Mouse (Mus musculus) MEL (cell line): ENCODE measurements around the gene Acacb. TPM values are rescaled to one million over a fixed set of nuclear protein-coding genes. Genes with fewer than 3 reads are reported as not detected.

ENCODE experiments used
- DNase-seq: peaks from one replicate; pipeline ENCODE4 v3.0.0; 2011; ENCODE audit warnings: low read depth, low spot score
- H3K27ac ChIP-seq: 2 replicates; pipeline ENCODE4 v1.5.1; 2012; ENCODE audit warnings: low read depth, mild to moderate bottlenecking, control low read depth, low read length, moderate library complexity; ENCODE audit not compliant: control insufficient read depth
- H3K27me3 ChIP-seq, 2 experiments: fragments of 150-350 bp in 1 of 2; sonication (generic) in 1 of 2; 2 replicates each; pipeline ENCODE4 v1.6.1; 2012; ENCODE audit warnings: low read length in 2 of 2, mild to moderate bottlenecking in 2 of 2, improper control_type of control experiment in 1 of 2, moderate library complexity in 1 of 2; ENCODE audit not compliant: insufficient read depth in 2 of 2, control insufficient read depth in 1 of 2
- H3K36me3 ChIP-seq, 2 experiments: 2 replicates each; pipeline ENCODE4 v1.6.1; 2012 to 2014; ENCODE audit warnings: low read length in 2 of 2, improper control_type of control experiment in 1 of 2, inconsistent platforms in 1 of 2, mild to moderate bottlenecking in 1 of 2; ENCODE audit not compliant: insufficient read depth in 2 of 2, control insufficient read depth in 1 of 2
- H3K4me1 ChIP-seq, 2 experiments: fragments of 150-350 bp in 1 of 2; sonication (generic) in 1 of 2; 2 replicates each; pipeline ENCODE4 v1.6.1; 2012; ENCODE audit warnings: low read length in 2 of 2, improper control_type of control experiment in 1 of 2, mild to moderate bottlenecking in 1 of 2; ENCODE audit not compliant: insufficient read depth in 2 of 2, control insufficient read depth in 1 of 2
- H3K4me3 ChIP-seq, 2 experiments: fragments of 150-350 bp in 1 of 2; sonication (generic) in 1 of 2; 2 replicates each; pipeline ENCODE4 v1.5.1; 2012; ENCODE audit warnings: low read depth in 2 of 2, low read length in 2 of 2, mild to moderate bottlenecking in 2 of 2, moderate library complexity in 2 of 2, control low read depth in 1 of 2, improper control_type of control experiment in 1 of 2; ENCODE audit not compliant: control insufficient read depth in 1 of 2, insufficient read depth in 1 of 2
- H3K79me2 ChIP-seq: 2 replicates; pipeline ENCODE4 v1.6.1; 2012; ENCODE audit warnings: mild to moderate bottlenecking, low read length, moderate library complexity; ENCODE audit not compliant: control insufficient read depth, poor library complexity, insufficient read depth
- H3K9ac ChIP-seq: 2 replicates; pipeline ENCODE4 v1.6.1; 2012; ENCODE audit warnings: low read depth, mild to moderate bottlenecking, control low read depth, low read length, moderate library complexity; ENCODE audit not compliant: control insufficient read depth, poor library complexity, severe bottlenecking
- H3K9me3 ChIP-seq: fragments of 150-350 bp; sonication (generic); replicated peaks from 2 replicates; pipeline ENCODE4 v1.6.1; 2012; ENCODE audit warnings: mild to moderate bottlenecking, low read length, improper control_type of control experiment, moderate library complexity; ENCODE audit not compliant: insufficient read depth
- CHD1 ChIP-seq: IDR thresholded peaks from 2 replicates; pipeline ENCODE4 v1.6.1; 2012; ENCODE audit warnings: low read depth, mild to moderate bottlenecking, inconsistent platforms, low read length, improper control_type of control experiment
- CTCF ChIP-seq, 3 experiments: IDR thresholded peaks in 2 of 3; conservative IDR thresholded peaks in 1 of 3; 2 replicates each; pipeline ENCODE4 v1.5.1; 2011 to 2012; ENCODE audit warnings: low read length in 3 of 3, low read depth in 2 of 3, mild to moderate bottlenecking in 2 of 3, improper control_type of control experiment in 1 of 3, inconsistent platforms in 1 of 3, mixed read lengths in 1 of 3, moderate library complexity in 1 of 3; ENCODE audit not compliant: control insufficient read depth in 1 of 3, insufficient read depth in 1 of 3, poor library complexity in 1 of 3, severe bottlenecking in 1 of 3
- E2F4 ChIP-seq: IDR thresholded peaks from 2 replicates; pipeline ENCODE4 v1.6.1; 2011; ENCODE audit warnings: low read depth, low read length, improper control_type of control experiment, borderline replicate concordance
- ETS1 ChIP-seq: IDR thresholded peaks from 2 replicates; pipeline ENCODE4 v1.6.1; 2012; ENCODE audit warnings: low read depth, mild to moderate bottlenecking, inconsistent platforms, low read length, improper control_type of control experiment, moderate library complexity
- GATA1 ChIP-seq: IDR thresholded peaks from 2 replicates; pipeline ENCODE4 v1.6.1; 2011; ENCODE audit warnings: low read depth, low read length, improper control_type of control experiment
- HCFC1 ChIP-seq: IDR thresholded peaks from 2 replicates; pipeline ENCODE4 v1.6.1; 2012; ENCODE audit warnings: low read depth, mild to moderate bottlenecking, inconsistent platforms, low read length, improper control_type of control experiment, moderate library complexity
- JUND ChIP-seq: IDR thresholded peaks from 2 replicates; pipeline ENCODE4 v1.6.1; 2011; ENCODE audit warnings: low read depth, mild to moderate bottlenecking, improper control_type of control experiment, low read length
- KAT2A ChIP-seq: conservative IDR thresholded peaks from 2 replicates; pipeline ENCODE4 v1.6.1; 2012; ENCODE audit warnings: low read depth, low read length, improper control_type of control experiment, inconsistent platforms
- MAFK ChIP-seq: IDR thresholded peaks from 2 replicates; pipeline ENCODE4 v1.6.1; 2011; ENCODE audit warnings: low read depth, mild to moderate bottlenecking, low read length, improper control_type of control experiment, borderline replicate concordance
- MAX ChIP-seq: IDR thresholded peaks from 2 replicates; pipeline ENCODE4 v1.6.1; 2011; ENCODE audit warnings: low read length, improper control_type of control experiment
- MAZ ChIP-seq: IDR thresholded peaks from 2 replicates; pipeline ENCODE4 v1.6.1; 2012; ENCODE audit warnings: low read depth, mild to moderate bottlenecking, inconsistent platforms, low read length, improper control_type of control experiment
- MEF2A ChIP-seq: IDR thresholded peaks from 2 replicates; pipeline ENCODE4 v1.6.1; 2014; ENCODE audit warnings: low read depth, mild to moderate bottlenecking, inconsistent platforms, low read length, improper control_type of control experiment; ENCODE audit not compliant: poor library complexity, insufficient replicate concordance, severe bottlenecking; ENCODE audit errors: extremely low read depth
- MXI1 ChIP-seq: IDR thresholded peaks from 2 replicates; pipeline ENCODE4 v1.6.1; 2011; ENCODE audit warnings: mild to moderate bottlenecking, low read depth, low read length, improper control_type of control experiment
- MYB ChIP-seq: IDR thresholded peaks from 2 replicates; pipeline ENCODE4 v1.6.1; 2011; ENCODE audit warnings: mild to moderate bottlenecking, low read depth, low read length, improper control_type of control experiment
- MYC ChIP-seq: IDR thresholded peaks from 2 replicates; pipeline ENCODE4 v1.6.1; 2011; ENCODE audit warnings: low read depth, mild to moderate bottlenecking, low read length, improper control_type of control experiment, moderate library complexity
- NRF1 ChIP-seq: IDR thresholded peaks from 2 replicates; pipeline ENCODE4 v1.6.1; 2014; ENCODE audit warnings: low read depth, mild to moderate bottlenecking, inconsistent platforms, low read length, improper control_type of control experiment, moderate library complexity; ENCODE audit not compliant: poor library complexity, insufficient read depth, severe bottlenecking
- POLR2A ChIP-seq, 2 experiments: IDR thresholded peaks; 2 replicates each; pipeline ENCODE4 v1.6.1; 2011 to 2012; ENCODE audit warnings: low read length in 2 of 2, mild to moderate bottlenecking in 2 of 2, control low read depth in 1 of 2, improper control_type of control experiment in 1 of 2, low read depth in 1 of 2, moderate library complexity in 1 of 2; ENCODE audit not compliant: control insufficient read depth in 1 of 2, insufficient read depth in 1 of 2, poor library complexity in 1 of 2
- POLR2AphosphoS2 ChIP-seq: IDR thresholded peaks from 2 replicates; pipeline ENCODE4 v1.6.1; 2011; ENCODE audit warnings: low read length, improper control_type of control experiment
- RAD21 ChIP-seq: IDR thresholded peaks from 2 replicates; pipeline ENCODE4 v1.6.1; 2011; ENCODE audit warnings: mild to moderate bottlenecking, low read depth, low read length, improper control_type of control experiment
- SIN3A ChIP-seq: IDR thresholded peaks from 2 replicates; pipeline ENCODE4 v1.6.1; 2012; ENCODE audit warnings: low read length, improper control_type of control experiment, inconsistent platforms
- TAL1 ChIP-seq: IDR thresholded peaks from 2 replicates; pipeline ENCODE4 v1.6.1; 2012; ENCODE audit warnings: mild to moderate bottlenecking, inconsistent platforms, low read length, moderate library complexity, mixed read lengths
- TCF12 ChIP-seq: IDR thresholded peaks from 2 replicates; pipeline ENCODE4 v1.6.1; 2014; ENCODE audit warnings: low read depth, mild to moderate bottlenecking, inconsistent platforms, low read length, improper control_type of control experiment, moderate library complexity
- USF1 ChIP-seq: IDR thresholded peaks from 2 replicates; pipeline ENCODE4 v1.6.1; 2014; ENCODE audit warnings: low read depth, mild to moderate bottlenecking, inconsistent platforms, low read length, improper control_type of control experiment, moderate library complexity
- USF2 ChIP-seq, 2 experiments: IDR thresholded peaks; 2 replicates each; pipeline ENCODE4 v1.6.1; 2011 to 2012; ENCODE audit warnings: improper control_type of control experiment in 2 of 2, low read length in 2 of 2, borderline replicate concordance in 1 of 2, inconsistent platforms in 1 of 2, low read depth in 1 of 2, mild to moderate bottlenecking in 1 of 2; ENCODE audit not compliant: insufficient read depth in 1 of 2
- ZC3H11A ChIP-seq: IDR thresholded peaks from 2 replicates; pipeline ENCODE4 v1.6.1; 2012; ENCODE audit warnings: low read depth, mild to moderate bottlenecking, inconsistent platforms, low read length, improper control_type of control experiment
- ZMIZ1 ChIP-seq: IDR thresholded peaks from 2 replicates; pipeline ENCODE4 v1.6.1; 2012; ENCODE audit warnings: low read depth, mild to moderate bottlenecking, inconsistent platforms, low read length, improper control_type of control experiment, moderate library complexity
- ZNF384 ChIP-seq: IDR thresholded peaks from 2 replicates; pipeline ENCODE4 v1.6.1; 2012; ENCODE audit warnings: low read depth, mild to moderate bottlenecking, inconsistent platforms, low read length, improper control_type of control experiment
- polyA plus RNA-seq, 2 experiments: library from polyadenylated mRNA; stranded (reverse) in 1 of 2; unstranded in 1 of 2; fragments of >175 nt in 1 of 2; fragments of >200 nt in 1 of 2; gene quantifications; 2 replicates each; pipeline versions ENCODE4 v1.2.1 to v1.2.4; 2012; ENCODE audit warnings: low replicate concordance in 2 of 2, low read depth in 1 of 2; ENCODE audit not compliant: insufficient read length in 2 of 2, insufficient read depth in 1 of 2, missing spikeins in 1 of 2
- total RNA-seq: library from RNA; depleted of rRNA; stranded (reverse); fragments of 300-350 nt; gene quantifications from 2 replicates; pipeline ENCODE4 v1.2.3, GENCODE M21; 2012

The Acacb gene
- total and polyA plus RNA-seq, 3 experiments, result 2.0 to 5.3 TPM; not detected in 1

DNA sequence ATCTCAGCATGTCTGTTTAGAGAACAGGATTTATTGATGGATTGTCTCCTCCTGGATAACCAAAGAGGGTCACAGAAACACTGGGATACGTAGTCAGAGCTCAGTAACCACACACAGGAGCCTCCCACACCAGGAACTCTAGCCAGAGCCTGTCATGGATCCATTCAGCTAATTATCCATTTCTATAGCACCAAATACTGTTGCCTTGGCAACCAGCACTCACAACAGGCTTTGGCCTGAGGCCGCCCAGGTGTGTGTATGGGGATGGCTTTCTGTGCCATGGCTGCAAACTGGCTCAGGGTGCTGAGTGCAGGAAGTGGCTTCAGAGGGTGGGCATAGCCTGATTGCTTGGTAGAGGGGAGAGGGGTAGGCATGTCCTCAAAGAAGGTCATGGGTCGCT, 143.7 kb downstream of the Acacb start:
- Histone ChIP-seq H3K27ac (no peak overlapping the region), H3K4me1 (no peaks in the 10 kb centered on the region), H3K4me3 (no peak overlapping the region), H3K27me3 (no peaks in the 10 kb centered on the region)
- TF ChIP-seq ZMIZ1, result no peak
- TF ChIP-seq CHD1, result no peak
- TF ChIP-seq JUND, result no peak
- TF ChIP-seq POLR2AphosphoS2, result no peak
- TF ChIP-seq TAL1, result no peak
- TF ChIP-seq MYB, result no peak
- no peak for TF ChIP-seq CTCF (IDR thresholded peaks at IDR 0.05 in 2 of 3, conservative IDR thresholded peaks at IDR 0.05 in 1 of 3; ENCODE audit: control insufficient read depth in 1 of 3, insufficient read depth in 1 of 3, low read depth in 2 of 3, low read length in 3 of 3, poor library complexity in 1 of 3, severe bottlenecking in 1 of 3)
- no peak for TF ChIP-seq ZC3H11A
- TF ChIP-seq RAD21, result no peak
- no peak for TF ChIP-seq POLR2A (IDR thresholded peaks at IDR 0.05; ENCODE audit: control insufficient read depth in 1 of 2, insufficient read depth in 1 of 2, low read depth in 1 of 2, low read length in 2 of 2, poor library complexity in 1 of 2)
- TF ChIP-seq USF2 (IDR thresholded peaks at IDR 0.05; ENCODE audit: borderline replicate concordance in 1 of 2, insufficient read depth in 1 of 2, low read depth in 1 of 2, low read length in 2 of 2), result no peak
- TF ChIP-seq MAX, result no peak
- TF ChIP-seq SIN3A, result no peak
- no peak for TF ChIP-seq MYC
- TF ChIP-seq GATA1, result no peak
- TF ChIP-seq, all 39 proteins: peak for 0
- no peaks in the 10 kb centered on the region for H3K9me3 ChIP-seq
- H3K36me3 ChIP-seq, result no peaks in the 10 kb centered on the region
- H3K9ac ChIP-seq, result no peak overlapping the region
- no peaks in the 10 kb centered on the region for H3K79me2 ChIP-seq
- DNase-seq, result no peak

DNA sequence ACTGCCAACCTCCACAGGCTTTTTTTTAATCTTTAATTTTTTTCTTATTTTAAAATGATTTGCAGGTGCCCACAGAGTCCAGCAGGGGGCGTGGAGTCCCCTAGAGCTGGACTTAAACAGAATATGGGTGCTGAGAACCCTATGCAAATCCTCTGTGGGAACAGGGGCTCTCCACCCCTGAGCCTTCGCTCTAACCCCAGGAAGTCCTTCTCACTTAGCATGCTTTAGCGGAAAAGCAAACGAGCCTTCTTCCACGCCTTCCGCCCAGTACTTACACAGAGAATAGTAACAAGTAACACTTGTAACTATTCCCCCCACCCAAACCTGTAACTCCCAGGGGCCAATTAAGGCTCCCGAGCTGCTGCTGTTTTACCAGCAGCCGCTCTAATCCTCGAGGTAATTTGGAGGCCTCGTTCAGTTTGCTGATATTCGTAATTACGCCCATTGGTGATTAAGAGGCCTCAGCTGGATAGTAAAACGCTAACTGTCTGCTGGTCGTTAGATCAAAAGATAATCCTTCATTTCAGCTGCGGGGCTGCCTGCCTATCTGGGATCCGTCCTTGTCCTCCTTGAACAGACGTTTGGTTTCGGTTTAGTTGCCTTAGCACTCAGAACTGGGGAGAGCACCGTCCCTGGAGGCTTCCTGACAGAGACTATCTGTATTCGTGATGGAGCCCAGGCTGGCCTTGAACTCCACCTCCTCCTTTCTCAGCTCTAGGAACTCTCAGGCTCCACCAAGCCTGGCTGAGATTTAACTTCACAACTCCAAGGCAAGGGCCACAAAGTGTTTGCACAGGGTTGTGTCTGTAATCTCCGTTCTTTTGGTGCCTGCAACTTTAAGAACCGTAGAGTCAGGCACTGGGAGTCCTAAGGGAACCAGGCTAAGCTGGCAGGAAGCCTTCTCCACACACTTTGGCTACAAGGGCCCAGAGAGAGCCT, 150.6 kb downstream of the Acacb start:
- no peaks in the 10 kb centered on the region; the same call in 1 of the 2 replicates for H3K79me2 ChIP-seq
- peak overlapping the region; percentile 52 to 54 for H3K4me3 ChIP-seq
- DNase-seq, result peak; percentile 90
- peak overlapping the region; percentile 70 for H3K9ac ChIP-seq
- no peaks in the 10 kb centered on the region for H3K27me3 ChIP-seq
- H3K4me1 ChIP-seq, result peaks cover 15 to 17% of the 10 kb centered on the region in 2 experiments
- peak overlapping the region; percentile 90 for H3K27ac ChIP-seq
- no peaks in the 10 kb centered on the region for H3K9me3 ChIP-seq
- H3K36me3 ChIP-seq, result peaks cover 0 to 11% of the 10 kb centered on the region in 2 experiments; a peak in 2 of 4 replicates
- peak; percentile 98 for TF ChIP-seq ETS1
- TF ChIP-seq KAT2A, result 0 out of 2 replicates have a peak, but pooled peaks have one; percentile 25
- peak; percentile 60 for TF ChIP-seq MXI1
- TF ChIP-seq ZMIZ1, result peak; percentile 67; the same call in 1 of the 2 replicates
- 0 out of 2 replicates have a peak, but pooled peaks have one; percentile 9 for TF ChIP-seq NRF1
- 0 out of 2 replicates have a peak, but pooled peaks have one; percentile 64 for TF ChIP-seq CHD1
- TF ChIP-seq USF1, result no peak
- TF ChIP-seq MEF2A, result peak; percentile 39; the same call in 1 of the 2 replicates
- TF ChIP-seq MAFK, result peak; percentile 38; the same call in 1 of the 2 replicates
- TF ChIP-seq POLR2A (IDR thresholded peaks at IDR 0.05; ENCODE audit: control insufficient read depth in 1 of 2, insufficient read depth in 1 of 2, low read depth in 1 of 2, low read length in 2 of 2, poor library complexity in 1 of 2), result peak; percentile 42 to 55; a peak in 2 of 4 replicates
- 0 out of 2 replicates have a peak, but pooled peaks have one; percentile 26 for TF ChIP-seq POLR2AphosphoS2
- TF ChIP-seq RAD21, result peak; percentile 27
- TF ChIP-seq TCF12, result peak; percentile 82
- TF ChIP-seq MAZ, result 0 out of 2 replicates have a peak, but pooled peaks have one; percentile 67
- peak; percentile 65 to 72 (median 66) for TF ChIP-seq CTCF (IDR thresholded peaks at IDR 0.05 in 2 of 3, conservative IDR thresholded peaks at IDR 0.05 in 1 of 3; ENCODE audit: control insufficient read depth in 1 of 3, insufficient read depth in 1 of 3, low read depth in 2 of 3, low read length in 3 of 3, poor library complexity in 1 of 3, severe bottlenecking in 1 of 3)
- TF ChIP-seq HCFC1, result peak; percentile 47
- TF ChIP-seq MAX, result peak; percentile 59; the same call in 1 of the 2 replicates
- no peak for TF ChIP-seq E2F4
- TF ChIP-seq ZNF384, result peak; percentile 92
